Mouse (Mus musculus): ENCODE data around the gene Cmtm6. TPM values are rescaled to one million over a fixed set of nuclear protein-coding genes. Genes with fewer than 3 reads are reported as not detected.
"Not testable (repeated sequence)": the region's sequence is repeated elsewhere in the genome, so short reads cannot be mapped to it uniquely, and the experiment has no call there.

Gene Cmtm6
- polyA plus RNA-seq, 1 experiment, result 10.3 TPM

DNA sequence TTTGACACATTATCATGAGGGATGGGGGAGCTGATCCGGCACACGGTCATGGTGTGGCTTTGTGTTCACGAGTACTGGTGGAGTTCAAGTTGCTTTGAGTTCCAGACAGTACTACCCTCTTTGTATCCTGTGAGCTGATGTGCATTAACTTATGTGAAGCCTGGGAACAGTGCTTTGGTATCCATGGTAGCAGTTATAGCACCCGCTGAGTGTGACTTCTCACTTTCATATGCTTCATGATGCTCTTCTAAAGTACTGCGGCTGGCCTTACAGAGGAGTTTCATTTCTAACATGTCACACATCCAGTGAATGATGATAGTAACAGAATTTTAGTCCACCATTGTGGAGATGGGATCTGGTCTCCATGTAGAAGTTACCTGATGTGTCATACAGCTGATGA, 33.0 kb upstream of the Cmtm6 start:
- H3K4me3 ChIP-seq (replicated peaks), result no peak overlapping the region
- no peaks in the 10 kb centered on the region for H3K9me3 ChIP-seq
- peaks cover 36% of the 10 kb centered on the region for H3K4me1 ChIP-seq
- TF ChIP-seq GATA1 (IDR thresholded peaks at IDR 0.05; ENCODE audit: borderline replicate concordance, low read length) (no peak), FLI1 (IDR thresholded peaks at IDR 0.05; ENCODE audit: low read length) (no peak)
- no peaks in the 10 kb centered on the region for H3K27me3 ChIP-seq (replicated peaks)
- peaks cover 61% of the 10 kb centered on the region for H3K36me3 ChIP-seq (replicated peaks; ENCODE audit: low read length)

DNA sequence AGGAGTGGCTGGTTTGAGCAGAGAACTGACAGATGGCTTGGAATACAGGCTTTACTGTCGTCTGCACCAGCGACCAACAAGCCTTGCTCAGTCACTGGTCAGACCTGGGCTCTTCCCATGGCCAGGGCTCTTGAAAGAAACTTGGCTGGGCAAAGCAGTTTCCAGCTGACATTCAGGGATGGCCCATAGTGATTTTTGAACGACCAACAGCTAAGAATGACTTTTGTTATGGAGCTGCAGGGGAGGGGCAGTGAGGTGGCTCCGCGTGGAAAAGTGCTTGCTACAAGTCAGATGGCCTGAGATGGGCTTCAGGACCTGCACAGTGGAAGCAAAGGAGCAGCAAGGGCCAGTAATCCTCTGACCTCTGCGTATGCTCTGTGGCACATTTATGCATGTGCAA, 31.7 kb upstream of the Cmtm6 start:
- Histone ChIP-seq H3K9me3 (no peaks in the 10 kb centered on the region), H3K4me3 (replicated peaks) (no peak overlapping the region), H3K27me3 (replicated peaks) (no peaks in the 10 kb centered on the region), H3K4me1 (peaks cover 31% of the 10 kb centered on the region), H3K36me3 (replicated peaks; ENCODE audit: low read length) (peaks cover 56% of the 10 kb centered on the region)
- TF ChIP-seq GATA1 (IDR thresholded peaks at IDR 0.05; ENCODE audit: borderline replicate concordance, low read length) (no peak), FLI1 (IDR thresholded peaks at IDR 0.05; ENCODE audit: low read length) (no peak)

DNA sequence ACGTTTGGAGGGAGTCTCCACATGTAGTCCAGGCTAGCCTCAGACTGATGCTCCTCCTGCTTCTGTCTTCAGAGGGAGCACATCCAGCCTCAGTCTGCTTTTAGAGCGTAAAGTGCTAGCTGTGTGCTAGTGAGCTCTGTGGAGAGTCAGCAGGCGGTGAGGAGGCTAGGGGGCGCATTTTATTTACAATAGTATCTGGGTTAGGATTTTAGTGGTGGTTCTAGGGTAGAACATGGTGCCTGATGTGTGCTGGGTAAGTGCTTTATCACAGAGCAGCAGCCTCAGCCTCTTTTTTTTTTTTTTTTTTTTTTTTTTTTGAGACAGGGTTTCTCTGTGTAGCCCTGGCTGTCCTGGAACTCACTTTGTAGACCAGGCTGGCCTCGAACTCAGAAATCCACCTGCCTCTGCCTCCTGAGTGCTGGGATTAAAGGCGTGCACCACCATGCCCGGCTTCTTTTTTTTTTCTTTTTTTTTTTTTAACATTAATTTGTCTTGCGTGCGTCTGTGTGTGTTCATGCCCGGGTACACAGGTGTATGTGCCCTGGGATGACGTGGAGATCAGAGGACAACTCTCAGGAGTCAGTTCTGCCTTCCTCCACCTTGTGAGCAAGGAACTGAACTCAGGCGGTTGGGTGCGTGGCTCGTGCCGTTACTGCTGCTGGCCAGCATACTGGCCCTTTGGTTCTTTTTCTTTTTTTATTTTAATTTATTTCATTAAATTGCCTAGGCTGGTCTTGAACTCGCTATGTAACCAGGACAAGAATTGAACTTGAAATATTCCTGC, 30.8 kb upstream of the Cmtm6 start:
- TF ChIP-seq FLI1 (IDR thresholded peaks at IDR 0.05; ENCODE audit: low read length), result no peak
- no peak for TF ChIP-seq GATA1 (IDR thresholded peaks at IDR 0.05; ENCODE audit: borderline replicate concordance, low read length)
- Histone ChIP-seq H3K4me1 (peaks cover 33% of the 10 kb centered on the region), H3K36me3 (replicated peaks; ENCODE audit: low read length) (peaks cover 54% of the 10 kb centered on the region)

DNA sequence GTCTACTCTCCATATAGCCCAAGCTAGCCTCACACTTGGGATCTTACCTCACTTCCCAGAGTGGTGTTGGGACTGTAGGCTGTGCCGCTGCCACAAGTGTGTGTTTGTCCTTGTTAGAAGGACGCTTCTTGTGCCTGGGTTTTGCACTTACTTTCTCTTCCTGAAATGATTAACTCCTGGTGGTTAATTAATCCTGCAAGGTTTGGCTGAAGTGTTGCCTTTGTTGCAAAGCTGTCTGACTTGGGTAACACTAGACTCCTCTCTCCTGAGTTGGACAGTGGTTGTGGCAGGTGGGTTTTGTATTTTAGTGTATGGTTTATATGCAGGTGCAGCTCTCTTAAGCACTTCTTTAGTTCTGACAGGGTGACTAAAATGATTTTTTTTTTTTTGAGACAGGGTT, 29.9 kb upstream of the Cmtm6 start:
- H3K4me1 ChIP-seq, result peaks cover 35% of the 10 kb centered on the region
- H3K9me3 ChIP-seq, result no peaks in the 10 kb centered on the region
- no peak overlapping the region for H3K4me3 ChIP-seq (replicated peaks)
- TF ChIP-seq FLI1 (IDR thresholded peaks at IDR 0.05; ENCODE audit: low read length) (no peak), GATA1 (IDR thresholded peaks at IDR 0.05; ENCODE audit: borderline replicate concordance, low read length) (no peak)
- H3K36me3 ChIP-seq (replicated peaks; ENCODE audit: low read length), result peaks cover 60% of the 10 kb centered on the region
- H3K27me3 ChIP-seq (replicated peaks), result no peaks in the 10 kb centered on the region

More for the DNA sequence above, 30.8 kb upstream of the Cmtm6 start:
- no peaks in the 10 kb centered on the region for H3K27me3 ChIP-seq (replicated peaks)
- H3K4me3 ChIP-seq (replicated peaks), result no peak overlapping the region
- H3K9me3 ChIP-seq, result no peaks in the 10 kb centered on the region

DNA sequence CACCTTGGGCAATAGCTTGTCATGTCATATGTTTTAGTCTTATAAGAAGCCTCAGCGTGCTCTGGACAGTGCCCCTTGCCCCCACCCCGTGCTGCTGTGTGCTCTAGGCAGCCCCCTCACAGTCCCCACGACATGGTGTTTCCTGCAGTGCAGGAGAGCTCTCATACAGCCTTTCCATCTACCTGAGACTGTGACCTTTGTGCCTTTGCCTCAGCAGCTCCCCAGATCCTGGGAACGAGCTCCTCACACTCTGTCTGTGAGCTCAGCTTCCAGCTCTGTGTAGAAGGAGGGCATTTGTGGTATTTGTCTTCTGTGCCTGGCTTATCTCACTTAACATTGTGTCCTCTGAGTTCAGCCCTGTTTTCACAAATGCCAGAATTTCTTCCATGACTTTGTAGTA, 29.0 kb upstream of the Cmtm6 start:
- Histone ChIP-seq H3K36me3 (replicated peaks; ENCODE audit: low read length) (peaks cover 61% of the 10 kb centered on the region), H3K4me3 (replicated peaks) (no peak overlapping the region), H3K4me1 (peaks cover 38% of the 10 kb centered on the region), H3K27me3 (replicated peaks) (no peaks in the 10 kb centered on the region), H3K9me3 (no peaks in the 10 kb centered on the region)
- TF ChIP-seq FLI1 (IDR thresholded peaks at IDR 0.05; ENCODE audit: low read length), result no peak
- no peak for TF ChIP-seq GATA1 (IDR thresholded peaks at IDR 0.05; ENCODE audit: borderline replicate concordance, low read length)

DNA sequence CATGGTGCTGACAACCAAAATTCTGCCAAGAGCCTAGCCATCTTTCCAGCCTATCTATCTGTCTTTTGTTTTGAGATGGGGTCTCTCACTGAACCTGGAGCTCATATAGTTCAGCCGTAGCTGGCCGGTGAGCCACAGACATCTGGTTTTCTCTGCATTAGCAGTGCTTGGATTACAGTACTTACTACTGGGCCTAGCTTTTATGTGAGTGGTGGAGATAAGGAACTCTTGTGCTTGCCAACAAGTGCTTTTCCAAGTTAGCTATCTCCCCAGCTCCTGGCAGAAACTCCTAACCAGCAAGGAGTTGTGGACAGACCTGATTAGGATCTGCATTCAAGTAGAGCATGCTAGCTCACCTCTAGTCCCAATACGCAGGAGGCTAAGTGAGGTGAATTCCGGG, 23.1 kb upstream of the Cmtm6 start:
- H3K9me3 ChIP-seq, result no peaks in the 10 kb centered on the region
- peaks cover 11% of the 10 kb centered on the region for H3K4me1 ChIP-seq
- no peaks in the 10 kb centered on the region for H3K27me3 ChIP-seq (replicated peaks)
- H3K36me3 ChIP-seq (replicated peaks; ENCODE audit: low read length), result peaks cover 84% of the 10 kb centered on the region
- TF ChIP-seq GATA1 (IDR thresholded peaks at IDR 0.05; ENCODE audit: borderline replicate concordance, low read length), result no peak
- TF ChIP-seq FLI1 (IDR thresholded peaks at IDR 0.05; ENCODE audit: low read length), result no peak
- no peak overlapping the region for H3K4me3 ChIP-seq (replicated peaks)

DNA sequence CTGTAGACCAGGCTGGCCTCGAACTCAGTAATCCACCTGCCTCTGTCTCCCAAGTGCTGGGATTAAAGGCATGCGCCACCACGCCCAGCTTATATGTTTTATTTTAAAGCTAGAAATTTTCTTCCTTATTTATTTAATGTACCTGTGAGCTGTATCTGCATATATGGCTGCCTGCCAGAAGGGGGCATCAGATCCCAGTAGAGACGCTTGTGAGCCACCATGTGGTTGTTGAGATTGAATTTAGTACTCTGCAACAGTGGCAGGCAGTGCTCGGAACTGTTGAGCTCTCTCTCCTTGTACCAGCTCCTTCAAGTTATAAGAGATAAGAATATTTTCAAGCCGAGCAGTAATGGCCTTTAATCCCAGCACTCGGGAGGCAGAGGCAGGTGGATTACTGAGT, 20.6 kb upstream of the Cmtm6 start:
- Histone ChIP-seq H3K27me3 (replicated peaks) (no peaks in the 10 kb centered on the region), H3K36me3 (replicated peaks; ENCODE audit: low read length) (peaks cover 93% of the 10 kb centered on the region), H3K4me3 (replicated peaks) (no peak overlapping the region), H3K4me1 (peaks cover 3% of the 10 kb centered on the region; the same call in 1 of the 2 replicates), H3K9me3 (no peaks in the 10 kb centered on the region)
- TF ChIP-seq GATA1 (IDR thresholded peaks at IDR 0.05; ENCODE audit: borderline replicate concordance, low read length) (no peak), FLI1 (IDR thresholded peaks at IDR 0.05; ENCODE audit: low read length) (no peak)

DNA sequence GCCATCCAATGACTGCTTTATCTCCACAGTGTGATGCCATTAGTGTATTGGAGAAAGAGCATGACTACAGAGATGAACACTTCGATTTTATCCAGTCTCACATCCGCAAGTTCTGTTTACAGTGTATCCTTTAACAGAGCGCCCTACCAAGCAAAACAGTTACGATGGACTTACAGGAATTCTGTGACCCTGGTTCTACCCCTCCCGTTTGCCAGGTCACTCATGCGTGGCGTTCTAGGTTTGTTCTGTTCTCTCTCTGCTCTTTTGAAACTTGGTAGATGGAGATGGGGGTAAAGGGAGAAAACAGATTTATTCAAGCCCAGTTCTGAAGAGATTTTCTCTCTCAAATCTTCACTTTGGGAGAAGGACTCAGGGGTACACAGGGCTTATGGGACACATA, 17.4 kb upstream of the Cmtm6 start:
- Histone ChIP-seq H3K4me3 (replicated peaks) (no peak overlapping the region), H3K36me3 (replicated peaks; ENCODE audit: low read length) (peaks cover 95% of the 10 kb centered on the region), H3K9me3 (no peaks in the 10 kb centered on the region), H3K4me1 (no peaks in the 10 kb centered on the region), H3K27me3 (replicated peaks) (no peaks in the 10 kb centered on the region)
- TF ChIP-seq GATA1 (IDR thresholded peaks at IDR 0.05; ENCODE audit: borderline replicate concordance, low read length), result no peak
- TF ChIP-seq FLI1 (IDR thresholded peaks at IDR 0.05; ENCODE audit: low read length), result no peak

DNA sequence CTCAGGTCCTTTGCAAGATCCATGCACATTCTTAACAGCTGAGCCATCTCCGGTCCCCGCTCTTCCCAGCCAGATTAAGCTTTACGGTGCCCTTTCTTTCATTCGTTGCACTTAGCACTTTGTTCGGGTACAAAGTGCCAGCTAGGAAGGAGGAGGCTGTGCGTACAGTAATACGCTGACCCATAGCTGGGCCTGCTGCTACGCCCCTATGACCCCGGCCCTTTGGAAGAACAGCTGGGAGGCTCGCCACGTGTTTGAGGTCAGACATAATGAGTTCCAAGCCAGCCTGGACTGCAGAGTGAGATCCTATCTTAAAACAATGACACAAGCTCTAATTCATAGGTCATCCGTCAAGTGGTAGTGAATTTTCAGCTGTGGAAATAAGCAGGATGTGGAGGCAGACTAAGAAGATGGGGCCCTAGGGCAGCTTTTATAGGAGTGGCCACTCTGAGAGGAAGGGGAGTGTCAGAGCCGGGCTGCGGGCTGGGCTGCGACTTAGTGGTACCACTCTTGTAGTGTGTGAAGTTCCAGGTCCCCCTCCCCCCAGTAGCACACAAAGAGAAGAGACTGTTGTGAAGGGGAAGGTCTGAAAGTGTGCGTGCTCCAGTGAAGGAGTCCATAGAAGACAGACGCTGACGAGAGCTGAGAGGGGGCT, 14.1 kb upstream of the Cmtm6 start:
- Histone ChIP-seq H3K4me1 (no peaks in the 10 kb centered on the region), H3K9me3 (no peaks in the 10 kb centered on the region), H3K36me3 (replicated peaks; ENCODE audit: low read length) (peaks cover 98% of the 10 kb centered on the region), H3K27me3 (replicated peaks) (no peaks in the 10 kb centered on the region), H3K4me3 (replicated peaks) (no peak overlapping the region)
- TF ChIP-seq GATA1 (IDR thresholded peaks at IDR 0.05; ENCODE audit: borderline replicate concordance, low read length) (no peak), FLI1 (IDR thresholded peaks at IDR 0.05; ENCODE audit: low read length) (no peak)

DNA sequence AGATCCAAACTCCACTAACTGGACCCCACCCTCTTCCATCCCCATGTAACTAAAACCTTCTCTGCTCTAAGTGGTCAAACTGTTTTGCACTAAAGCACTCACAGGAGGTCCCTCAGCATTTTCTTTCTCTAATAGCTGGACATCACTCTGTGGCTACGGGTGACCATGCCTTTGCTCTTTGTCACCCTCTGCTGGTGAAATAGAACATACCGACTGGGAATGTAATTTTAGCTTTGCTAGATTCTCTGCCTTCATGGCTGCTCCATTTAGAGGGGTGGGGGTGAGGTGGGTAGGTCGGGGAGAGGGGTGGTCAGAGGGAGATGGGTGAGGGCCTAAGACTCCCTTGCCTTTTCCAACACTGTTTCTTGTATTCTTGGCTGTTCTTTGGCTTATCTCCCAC, 3.6 kb upstream of the Cmtm6 start:
- Histone ChIP-seq H3K4me3 (replicated peaks) (no peak overlapping the region), H3K27me3 (replicated peaks) (no peaks in the 10 kb centered on the region), H3K4me1 (peaks cover 27% of the 10 kb centered on the region), H3K9me3 (no peaks in the 10 kb centered on the region), H3K36me3 (replicated peaks; ENCODE audit: low read length) (peaks cover 34% of the 10 kb centered on the region)
- no peak for TF ChIP-seq FLI1 (IDR thresholded peaks at IDR 0.05; ENCODE audit: low read length)
- no peak for TF ChIP-seq GATA1 (IDR thresholded peaks at IDR 0.05; ENCODE audit: borderline replicate concordance, low read length)

DNA sequence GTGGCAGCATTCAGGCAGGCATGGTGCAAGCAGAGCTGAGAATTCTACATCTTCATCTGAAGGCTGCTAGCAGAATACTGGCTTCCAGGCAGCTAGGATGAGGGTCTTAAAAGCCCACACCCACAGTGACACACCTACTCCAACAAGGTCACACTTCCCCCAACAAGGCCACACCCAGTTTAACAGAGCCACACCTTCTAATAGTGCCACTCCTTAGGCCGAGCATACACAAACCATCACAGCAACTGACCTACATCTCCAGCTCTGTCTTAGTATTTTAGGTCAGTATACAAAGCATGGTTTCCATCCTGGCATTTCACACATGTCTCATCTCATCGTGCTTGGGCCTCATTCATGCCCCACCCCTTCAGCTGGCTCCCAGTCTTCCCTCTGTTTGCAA, 2.5 kb upstream of the Cmtm6 start:
- not testable (repeated sequence) for H3K27me3 ChIP-seq (replicated peaks); H3K9me3 ChIP-seq; H3K4me3 ChIP-seq (replicated peaks)
- H3K4me1 ChIP-seq, result peaks cover 38% of the 10 kb centered on the region
- H3K36me3 ChIP-seq (replicated peaks; ENCODE audit: low read length), result peaks cover 31% of the 10 kb centered on the region

All from megakaryocyte, embryonic 14.5 days (primary cell).